Mouse (Mus musculus) retina, adult 2 months (tissue): ENCODE measurements around the gene Nat8f2.
"Not testable (repeated sequence)": the region's sequence is repeated elsewhere in the genome, so short reads cannot be mapped to it uniquely, and the experiment has no call there.

ENCODE experiments used
- DNase-seq: peaks from one replicate; pipeline ENCODE4 v3.0.0-alpha.2; 2012; ENCODE audit warnings: low read depth, low spot score

Nat8f2 gene

GRCm38 (mm10) chr6:85863840-85864239 lies 5.1 kb downstream of the Nat8f2 start:
- no peak for DNase-seq

GRCm38 (mm10) chr6:85863136-85863535 lies 5.8 kb downstream of the Nat8f2 start:
- DNase-seq: no peak

DNA sequence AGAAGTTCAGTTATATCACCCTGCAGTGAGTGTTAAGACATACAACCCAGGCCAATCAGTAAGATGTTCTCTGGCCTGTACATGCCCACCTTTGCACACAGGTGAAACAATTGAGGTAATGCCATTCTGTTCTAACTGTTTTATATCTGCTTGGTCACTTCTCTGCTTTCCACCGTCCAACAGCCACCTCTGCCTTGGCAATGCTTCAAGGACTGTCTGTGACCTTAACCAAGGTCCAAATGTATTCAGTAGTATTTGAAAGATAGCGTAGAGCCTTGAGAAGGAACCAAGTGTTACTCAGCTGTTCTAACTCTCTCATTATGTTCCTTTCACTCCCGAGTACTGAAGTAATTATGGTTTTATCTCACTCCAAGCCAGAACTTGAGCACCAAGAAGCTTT lies 6.4 kb downstream of the Nat8f2 start:
- no peak for DNase-seq

- no peak for DNase-seq
Observed at GRCm38 (mm10) chr6:85861247-85861646, 7.7 kb downstream of the Nat8f2 start.

DNA sequence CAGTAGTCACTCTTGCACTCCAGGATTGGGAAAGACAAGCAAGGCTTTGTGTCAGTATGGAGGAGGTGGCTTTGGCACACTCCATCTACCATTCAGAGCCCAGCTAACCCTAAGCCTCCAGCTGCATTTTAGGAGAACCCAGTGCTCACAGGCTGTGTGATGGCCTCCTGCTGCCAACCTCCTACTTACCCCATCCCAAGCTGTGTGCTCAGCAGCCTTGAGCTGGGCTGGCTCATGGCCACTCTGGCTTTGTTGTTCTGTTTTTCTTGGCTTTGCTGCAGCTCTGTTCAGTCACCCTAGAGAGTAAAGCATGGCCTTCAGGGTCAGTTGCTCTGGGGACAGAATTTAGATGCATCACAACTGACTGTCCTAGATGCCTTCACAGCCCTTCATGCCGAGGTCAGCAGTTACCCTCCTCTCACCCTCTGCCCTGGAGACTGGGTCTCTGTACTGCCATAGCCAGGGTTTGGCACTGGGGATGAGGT lies 12.7 kb downstream of the Nat8f2 start:
- no peak for DNase-seq

- no peak for DNase-seq
Observed at GRCm38 (mm10) chr6:85853481-85853880, 15.5 kb downstream of the Nat8f2 start.

- DNase-seq: no peak
Observed at GRCm38 (mm10) chr6:85851062-85851773, 17.7 kb downstream of the Nat8f2 start.

- no peak for DNase-seq
Observed at GRCm38 (mm10) chr6:85849240-85849639, 19.7 kb downstream of the Nat8f2 start.

DNA sequence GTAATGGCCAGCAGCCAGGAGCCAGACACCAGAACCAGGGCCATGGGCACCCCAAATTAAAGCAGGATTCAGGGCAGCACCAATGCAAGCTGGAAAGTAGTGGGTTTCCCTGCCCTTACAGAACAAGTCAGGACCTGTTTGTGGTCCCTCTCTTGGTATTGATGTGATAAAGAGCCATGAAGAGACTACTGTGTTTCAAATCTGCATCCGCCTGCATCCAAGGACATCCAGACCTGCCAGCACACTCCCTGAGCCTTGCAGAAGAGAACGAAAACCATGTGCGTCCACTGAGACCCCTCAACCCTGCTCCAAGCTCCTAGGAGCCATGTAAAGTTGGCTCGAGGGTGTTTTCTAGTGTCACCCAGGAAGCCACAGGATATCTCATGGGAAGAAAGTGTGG lies 20.8 kb downstream of the Nat8f2 start:
- DNase-seq: no peak

GRCm38 (mm10) chr6:85846921-85847320 lies 22.0 kb downstream of the Nat8f2 start:
- DNase-seq: no peak

DNA sequence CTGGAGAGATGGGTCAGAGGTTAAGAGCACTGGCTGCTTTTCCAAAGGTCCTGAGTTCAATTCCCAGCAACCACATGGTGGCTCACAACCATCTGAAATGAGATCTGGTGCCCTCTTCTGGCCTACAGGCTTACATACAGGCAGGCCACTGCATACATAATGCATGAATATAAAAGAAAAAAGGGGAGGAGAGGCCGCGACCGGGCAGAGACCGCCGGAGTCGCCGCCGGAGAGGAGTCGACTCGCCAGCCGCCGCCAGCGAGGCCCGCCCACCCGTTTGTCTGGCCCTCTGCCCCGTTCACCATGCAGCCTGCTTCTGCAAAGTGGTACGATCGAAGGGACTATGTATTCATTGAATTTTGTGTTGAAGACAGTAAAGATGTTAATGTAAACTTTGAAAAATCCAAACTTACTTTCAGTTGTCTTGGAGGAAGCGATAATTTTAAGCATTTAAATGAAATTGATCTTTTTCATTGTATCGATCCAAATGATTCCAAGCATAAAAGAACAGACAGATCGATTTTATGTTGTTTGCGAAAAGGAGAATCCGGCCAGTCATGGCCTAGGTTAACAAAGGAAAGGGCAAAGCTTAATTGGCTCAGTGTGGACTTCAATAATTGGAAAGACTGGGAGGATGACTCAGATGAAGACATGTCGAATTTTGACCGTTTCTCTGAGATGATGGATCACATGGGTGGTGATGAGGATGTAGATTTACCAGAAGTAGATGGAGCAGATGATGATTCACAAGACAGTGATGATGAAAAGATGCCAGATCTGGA lies 25.1 kb downstream of the Nat8f2 start:
- not testable (repeated sequence) for DNase-seq

- no peak for DNase-seq
Observed at GRCm38 (mm10) chr6:85839982-85840381, 29.0 kb downstream of the Nat8f2 start.

- DNase-seq: no peak
Observed at GRCm38 (mm10) chr6:85838674-85839073, 30.3 kb downstream of the Nat8f2 start.

DNA sequence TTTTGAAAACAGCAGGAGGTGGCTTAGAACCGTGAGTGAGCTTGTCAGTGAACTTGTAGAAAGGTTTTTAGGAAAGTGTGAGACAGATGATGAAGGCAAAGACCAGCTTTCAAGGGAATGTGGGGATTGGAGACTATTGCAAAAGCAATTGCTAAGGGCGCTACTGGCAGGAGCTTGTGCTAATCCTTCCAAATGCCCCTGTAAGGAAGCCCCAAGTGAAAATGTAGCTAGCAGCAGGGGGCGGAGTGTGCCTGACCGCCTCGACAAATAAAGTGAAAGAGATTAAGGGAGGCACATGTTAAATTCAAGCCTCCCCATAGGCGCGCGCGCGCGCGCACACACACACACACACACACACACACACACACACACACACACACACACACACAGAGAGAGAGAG lies 31.7 kb downstream of the Nat8f2 start:
- peak; percentile 26 for DNase-seq

DNA sequence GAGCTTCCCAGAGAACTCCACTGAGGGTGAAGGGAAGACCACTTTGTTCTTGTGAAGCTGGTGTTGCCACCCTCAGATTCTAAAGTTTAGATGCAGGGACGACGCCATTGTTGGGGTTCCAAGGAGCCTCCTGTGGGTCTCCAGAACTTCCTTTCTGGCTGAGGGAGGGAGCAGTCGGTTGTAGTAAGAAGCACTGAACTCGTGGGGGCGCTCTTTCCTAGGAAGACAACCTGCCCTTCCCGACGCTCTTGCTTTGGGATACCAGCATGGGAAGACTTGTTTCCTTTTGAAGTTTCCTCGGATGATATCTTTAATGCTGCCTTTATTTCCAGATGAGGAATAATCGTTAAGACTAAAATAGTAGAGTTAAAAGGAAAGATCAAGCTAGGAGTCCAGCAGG lies 32.1 kb downstream of the Nat8f2 start:
- DNase-seq: not testable (repeated sequence)

- DNase-seq: not testable (repeated sequence)
Observed at GRCm38 (mm10) chr6:85836098-85836497, 32.9 kb downstream of the Nat8f2 start.

- DNase-seq: not testable (repeated sequence)
Observed at GRCm38 (mm10) chr6:85835104-85835503, 33.9 kb downstream of the Nat8f2 start.

DNA sequence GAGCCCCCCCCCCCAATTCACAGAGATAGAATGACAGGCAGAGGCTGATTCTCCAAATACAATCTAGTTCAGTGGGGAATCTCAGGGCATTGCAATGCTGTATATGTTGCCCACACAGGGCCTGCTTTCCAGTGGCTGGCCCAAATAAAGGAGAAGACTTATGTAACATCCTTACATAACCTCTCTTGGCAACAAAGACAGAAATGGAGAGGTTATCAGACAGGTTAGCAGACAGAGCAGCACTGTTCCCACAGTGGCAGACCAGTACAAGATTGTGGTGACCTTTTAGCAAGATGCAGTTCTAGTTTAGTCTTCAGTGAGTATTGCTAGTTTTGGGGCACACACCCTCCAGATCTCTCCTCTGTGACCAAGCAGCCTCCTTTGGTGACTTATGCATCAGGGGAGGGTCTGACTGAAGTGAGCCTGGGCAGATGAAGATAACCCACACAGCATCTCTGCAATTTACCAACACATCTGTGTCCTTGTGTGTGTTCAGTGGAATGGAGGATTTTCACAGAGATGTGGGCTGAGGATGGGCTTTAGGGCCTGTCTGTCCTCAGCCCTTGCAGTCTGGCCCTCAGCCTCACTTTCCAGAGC lies 34.4 kb downstream of the Nat8f2 start:
- not testable (repeated sequence) for DNase-seq

DNA sequence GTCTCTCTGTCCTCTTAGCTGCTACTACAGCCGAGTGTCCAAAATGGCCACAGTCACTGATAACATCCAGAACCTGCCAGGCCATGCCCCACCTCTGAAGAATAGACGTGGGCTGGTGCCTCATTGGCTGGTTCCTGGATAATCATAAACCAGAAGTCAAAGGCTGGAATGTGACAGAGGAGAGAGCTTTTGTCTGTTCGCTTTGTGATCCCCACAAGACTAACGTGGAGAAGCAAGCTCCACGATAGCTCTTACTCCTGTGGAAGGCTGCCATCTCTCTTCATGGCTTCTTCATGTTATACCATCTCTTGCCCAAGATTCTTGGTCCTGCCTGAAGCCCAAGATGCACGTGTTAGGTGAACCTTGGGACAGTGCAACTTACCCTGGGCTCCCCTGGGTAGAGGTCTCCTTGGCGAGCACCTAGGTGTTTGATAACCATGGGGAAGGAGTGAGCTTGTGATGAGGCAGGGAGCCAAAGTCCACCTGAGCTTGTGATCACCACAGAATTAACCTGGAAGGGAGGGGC lies 37.1 kb downstream of the Nat8f2 start, which contains the start of gene Nat8:
Nat8 (minus strand) TSS at position 287 of the 526 bp plus-strand sequence.
- no peak for DNase-seq

- no peak for DNase-seq
Observed at GRCm38 (mm10) chr6:85829462-85829861, 39.5 kb downstream of the Nat8f2 start.

DNA sequence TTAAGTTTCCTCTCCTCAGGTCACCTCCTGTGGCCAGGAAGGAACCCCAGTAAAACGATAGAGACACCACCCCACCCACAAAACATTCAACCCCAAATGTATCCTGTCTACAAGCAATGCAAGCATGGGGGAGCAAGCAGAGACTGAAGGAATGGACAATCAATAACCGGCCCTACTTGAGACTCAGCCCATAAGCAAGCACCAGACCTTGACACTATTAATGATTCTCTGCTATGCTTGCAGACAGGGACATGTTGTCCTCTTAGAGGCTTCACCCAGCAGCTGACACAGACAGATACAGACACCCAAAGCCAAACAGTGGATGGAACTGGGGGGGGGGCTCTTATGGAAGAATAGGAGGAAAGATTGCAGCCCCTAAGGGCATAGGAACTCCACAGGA lies 43.1 kb downstream of the Nat8f2 start:
- no peak for DNase-seq
